Mouse (Mus musculus): ENCODE measurements around the gene Bag2.
A peak's percentile ranks its signal among the peaks of the same experiment; 100 is the strongest.

Bag2 gene

GRCm38 (mm10) chr1:33757491-33758041, at the start of gene Bag2:
Gene Bag2, minus strand, starts transcription at chr1:33757795.
- peak; percentile 60 for ATAC-seq (ENCODE audit: low TSS enrichment)

DNA sequence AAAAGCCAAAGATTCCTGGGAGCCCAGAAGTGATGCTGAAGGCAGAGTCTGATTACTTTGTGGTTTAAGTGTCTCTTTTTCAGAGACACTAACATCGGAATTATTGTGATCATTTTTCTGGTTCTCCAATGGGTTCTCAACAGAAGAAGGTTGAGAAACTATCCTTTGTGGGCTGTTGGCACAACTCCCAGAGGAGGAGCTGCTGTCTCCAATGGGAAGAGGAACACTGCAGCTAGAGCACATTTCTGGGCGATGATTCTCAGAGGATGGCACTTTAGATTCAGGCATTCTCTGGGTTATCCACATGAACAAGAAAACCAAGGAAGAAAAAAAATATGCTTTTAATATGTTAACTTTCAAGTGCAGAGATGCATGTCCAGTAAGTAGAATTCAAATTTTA, 45.7 kb upstream of the Bag2 start:
- peak; percentile 79 for ATAC-seq (ENCODE audit: low TSS enrichment)

DNA sequence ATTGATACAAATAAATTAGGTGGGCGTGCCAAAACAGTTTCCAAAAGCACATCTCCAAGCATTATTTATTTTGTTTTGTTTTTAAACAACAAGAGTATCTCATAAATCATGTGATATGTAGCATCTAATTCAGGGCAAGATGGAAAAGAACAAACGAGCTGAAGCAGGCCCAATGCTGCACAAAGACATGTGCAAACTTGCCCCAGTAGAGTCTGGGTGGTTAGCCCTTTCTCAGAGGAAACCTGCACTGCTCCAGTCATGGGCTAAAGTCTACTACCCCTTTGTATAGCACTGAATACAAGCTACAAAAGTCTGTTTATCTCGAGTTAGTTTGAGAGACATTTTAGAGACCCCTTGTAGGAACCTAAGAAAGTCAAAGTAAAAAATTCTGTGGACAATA, 42.0 kb upstream of the Bag2 start:
- no peak for ATAC-seq (ENCODE audit: low TSS enrichment)

GRCm38 (mm10) chr1:33788493-33788892, 30.9 kb upstream of the Bag2 start:
- no peak for ATAC-seq (ENCODE audit: low TSS enrichment)

DNA sequence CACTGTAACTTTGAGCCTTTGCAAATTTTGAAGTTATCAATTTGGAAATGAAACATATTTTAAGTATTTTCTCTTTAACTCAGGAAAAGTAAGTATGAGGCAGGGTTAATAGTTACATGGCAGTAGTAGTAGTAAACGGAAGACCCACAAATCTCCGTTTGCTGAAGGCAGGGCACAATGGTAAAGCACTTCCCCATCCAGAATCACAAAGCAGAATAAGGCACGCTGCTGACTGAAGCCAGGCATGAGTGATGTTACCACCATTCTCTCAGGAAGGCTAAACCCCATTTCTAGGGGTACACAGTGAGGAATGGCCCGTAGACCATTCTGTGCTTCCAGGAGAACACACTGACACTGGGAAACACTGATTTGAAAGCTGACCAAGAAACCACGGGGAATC, 30.5 kb upstream of the Bag2 start:
- no peak for ATAC-seq (ENCODE audit: low TSS enrichment)

DNA sequence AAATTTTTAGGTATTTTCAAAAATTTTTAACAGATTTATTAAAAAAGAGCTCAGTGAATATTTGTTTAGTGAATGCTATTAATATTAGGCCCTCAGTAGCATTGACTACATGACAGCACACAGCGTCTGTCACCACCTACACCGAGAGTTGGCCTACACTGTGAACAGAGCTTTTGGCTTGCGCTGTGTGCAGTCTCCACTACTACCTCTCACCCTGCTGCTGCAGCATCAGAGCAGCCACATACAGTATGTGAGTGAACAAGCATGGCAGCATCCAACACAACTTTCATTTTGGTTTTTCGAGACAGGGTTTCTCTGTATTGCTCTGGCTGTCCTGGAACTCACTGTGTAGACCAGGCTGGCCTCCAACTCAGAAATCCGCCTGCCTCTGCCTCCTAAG, 27.0 kb upstream of the Bag2 start:
- no peak for ATAC-seq (ENCODE audit: low TSS enrichment)

- peak; percentile 88 for ATAC-seq (ENCODE audit: low TSS enrichment)
These were observed 18.6 kb upstream of the Bag2 start for GRCm38 (mm10) chr1:33776175-33776611.

- peak; percentile 78 for ATAC-seq (ENCODE audit: low TSS enrichment)
These were observed 14.5 kb upstream of the Bag2 start for GRCm38 (mm10) chr1:33772106-33772505.

- no peak for ATAC-seq (ENCODE audit: low TSS enrichment)
These were observed 14.0 kb upstream of the Bag2 start for GRCm38 (mm10) chr1:33771621-33772020.

GRCm38 (mm10) chr1:33768827-33769226, 11.2 kb upstream of the Bag2 start:
- ATAC-seq (ENCODE audit: low TSS enrichment) = no peak

- ATAC-seq (ENCODE audit: low TSS enrichment) = no peak
These were observed 10.6 kb upstream of the Bag2 start for GRCm38 (mm10) chr1:33768091-33768787.

- ATAC-seq (ENCODE audit: low TSS enrichment) = no peak
These were observed 9.2 kb upstream of the Bag2 start for GRCm38 (mm10) chr1:33766520-33767508.

GRCm38 (mm10) chr1:33765468-33766080, 8.0 kb upstream of the Bag2 start:
- ATAC-seq (ENCODE audit: low TSS enrichment) = no peak

DNA sequence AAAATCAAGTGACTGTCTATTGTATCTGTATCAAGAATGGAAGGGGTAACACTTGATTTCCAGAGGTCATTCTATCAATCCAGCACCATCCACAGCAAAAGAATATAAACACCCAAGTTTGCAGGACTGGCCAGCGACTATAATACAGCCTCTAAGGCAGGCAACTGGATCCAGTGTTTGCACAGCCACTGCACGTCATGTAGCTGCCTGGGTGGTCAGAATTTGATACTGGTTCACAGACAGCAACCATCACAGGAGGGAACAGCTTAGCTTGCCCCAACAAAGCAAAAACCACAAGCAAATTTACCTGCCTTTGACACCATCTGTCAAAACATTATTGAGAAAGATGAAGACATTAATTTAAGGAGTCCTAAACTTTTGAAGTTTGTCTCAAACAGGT, 6.2 kb upstream of the Bag2 start:
- no peak for ATAC-seq (ENCODE audit: low TSS enrichment)

- ATAC-seq (ENCODE audit: low TSS enrichment) = peak; percentile 14; the same call in 1 of the 2 replicates
These were observed 893 bp upstream of the Bag2 start for GRCm38 (mm10) chr1:33758488-33758887.

DNA sequence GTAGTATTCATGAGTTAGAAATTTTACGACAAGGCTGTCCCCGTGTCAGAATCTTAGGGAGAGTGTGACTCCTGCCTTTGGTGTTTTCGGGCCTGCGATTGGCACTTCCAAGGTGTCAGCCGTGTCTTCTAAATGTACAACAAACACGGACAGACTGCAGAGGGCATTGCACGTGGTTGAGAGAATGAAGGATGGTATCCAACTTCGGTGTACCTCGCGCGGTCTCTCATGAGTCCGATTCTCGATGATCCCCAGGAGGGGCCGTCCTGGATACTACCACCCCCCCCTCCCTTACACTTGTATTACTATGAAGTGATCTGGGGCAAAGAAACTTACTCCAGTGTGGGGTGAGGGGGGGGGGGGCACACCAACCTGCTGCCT, 572 bp downstream of the Bag2 start:
- peak; percentile 8 for ATAC-seq (ENCODE audit: low TSS enrichment)

DNA sequence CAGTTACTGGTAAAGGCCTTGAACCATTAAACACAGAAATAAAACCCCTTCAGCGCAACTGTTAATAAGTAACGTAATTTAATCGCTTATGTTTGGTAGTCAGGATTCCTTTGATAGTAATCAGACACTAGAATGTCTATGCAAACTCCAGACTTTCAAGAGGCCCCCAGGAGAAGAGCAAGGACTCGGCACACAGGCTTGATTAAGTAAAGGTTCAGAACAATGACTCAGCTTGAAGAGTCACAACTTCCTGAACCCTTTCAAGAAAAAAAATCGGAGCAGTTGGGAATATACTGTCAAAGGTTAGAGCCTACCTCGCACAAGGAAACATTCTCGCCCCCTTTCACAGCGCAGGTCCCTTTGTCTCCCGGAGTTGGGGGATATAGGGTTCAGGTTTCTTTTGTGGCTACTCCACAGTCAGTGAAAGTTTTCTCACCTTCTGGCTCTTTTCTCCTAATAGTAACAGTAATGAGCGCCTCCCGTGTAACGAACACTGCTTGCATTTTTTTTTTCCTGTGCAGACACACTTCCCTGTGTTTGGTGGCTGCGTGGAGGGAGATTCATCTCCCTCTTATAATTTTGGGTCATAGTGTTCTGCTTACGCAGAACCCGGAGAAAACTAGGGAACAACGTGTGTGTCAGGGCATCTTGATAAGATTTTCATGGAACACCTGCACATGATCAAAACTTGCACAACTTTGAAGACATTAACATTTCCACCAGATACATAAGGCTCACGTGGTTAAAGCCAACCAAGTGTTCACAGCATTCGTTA, 1.1 kb downstream of the Bag2 start:
- ATAC-seq (ENCODE audit: low TSS enrichment) = 0 out of 2 replicates have a peak, but pooled peaks have one; percentile 1

GRCm38 (mm10) chr1:33755799-33756198, 1.8 kb downstream of the Bag2 start:
- no peak for ATAC-seq (ENCODE audit: low TSS enrichment)

DNA sequence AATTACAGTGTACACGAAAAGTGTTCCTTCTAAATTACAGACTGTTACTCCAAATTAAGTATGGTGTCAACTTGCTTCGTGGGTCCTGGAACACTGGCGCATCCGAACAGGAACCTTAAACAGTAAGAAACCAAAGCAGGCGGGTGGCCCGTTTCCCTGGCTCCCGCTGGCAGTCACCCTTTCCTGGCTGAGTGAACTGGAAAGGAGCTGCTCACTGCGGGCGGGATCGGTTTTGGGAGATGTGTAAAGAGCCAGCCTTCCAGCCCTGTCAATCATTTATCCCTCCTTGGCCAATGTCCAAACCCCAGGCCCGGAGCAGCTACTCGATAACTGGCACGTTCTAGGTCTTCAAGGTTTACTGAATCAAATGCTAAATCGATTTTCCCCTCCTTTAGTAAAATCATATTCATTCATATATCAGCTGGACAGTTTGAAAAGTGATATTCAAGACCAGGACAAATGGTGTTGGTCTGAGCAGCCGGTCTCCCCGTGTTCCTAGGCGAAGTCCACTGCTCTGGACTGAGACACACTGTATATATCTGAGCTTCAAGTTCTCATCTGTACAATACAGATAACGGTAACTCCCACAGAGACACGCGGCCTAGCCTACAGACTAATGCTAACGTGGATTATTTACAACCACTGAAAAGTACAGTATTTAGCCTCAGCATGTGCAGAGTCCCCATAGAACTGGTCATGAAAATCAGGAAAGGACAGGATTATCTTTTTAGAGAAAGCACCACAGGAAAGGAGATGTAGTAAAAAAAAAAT, 2.4 kb downstream of the Bag2 start:
- ATAC-seq (ENCODE audit: low TSS enrichment) = no peak

DNA sequence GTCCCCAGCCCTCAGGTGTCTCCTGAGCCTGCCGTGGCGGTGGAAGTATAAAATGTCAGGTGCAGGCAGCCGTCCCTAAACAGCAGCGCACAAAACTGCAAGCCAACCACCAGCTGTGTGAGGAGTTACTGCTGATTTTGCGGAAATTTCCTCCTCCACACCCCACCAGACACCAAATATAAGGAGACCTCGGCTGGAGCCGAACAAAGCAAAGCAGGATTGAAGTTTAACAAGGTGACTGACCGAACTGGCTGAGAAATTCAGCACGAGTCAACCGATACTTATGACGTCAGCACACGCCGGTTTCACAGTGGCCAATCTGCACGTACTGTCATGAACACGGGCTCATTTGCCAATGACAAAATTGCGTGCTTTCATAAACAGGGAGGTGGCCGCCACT, 3.5 kb downstream of the Bag2 start:
- ATAC-seq (ENCODE audit: low TSS enrichment) = no peak

GRCm38 (mm10) chr1:33751283-33751682, 6.3 kb downstream of the Bag2 start:
- peak; percentile 71 for ATAC-seq (ENCODE audit: low TSS enrichment)
